Mouse (Mus musculus): ENCODE data around the gene Dbndd1. TPM values are rescaled to one million over a fixed set of nuclear protein-coding genes. Genes with fewer than 3 reads are reported as not detected.

The Dbndd1 gene
- polyA plus RNA-seq, 1 experiment from 2014 or later: 4.0 TPM

- peaks cover 4% of the 10 kb centered on the region; the same call in 1 of the 2 replicates for H3K9me3 ChIP-seq (ENCODE audit: control insufficient read depth, low read depth, low read length)
- no peak overlapping the region for H3K4me3 ChIP-seq (ENCODE audit: low read depth, low read length)
- H3K4me2 ChIP-seq (replicated peaks; ENCODE audit: low read depth, low read length): no peak overlapping the region
- H3K4me1 ChIP-seq (ENCODE audit: control insufficient read depth, insufficient read depth, low read length): no peaks in the 10 kb centered on the region
- H3K9ac ChIP-seq (replicated peaks; ENCODE audit: low read depth, low read length): no peak overlapping the region
- no peak for ATAC-seq (ENCODE audit: insufficient number of reproducible peaks, insufficient read depth, low FRiP score, low read depth)
- H3K36me3 ChIP-seq (ENCODE audit: control insufficient read depth, insufficient read depth, low read length): peaks cover 56% of the 10 kb centered on the region
- 92% methylated on average over 9 of the region's 9 CpGs for WGBS
- no peaks in the 10 kb centered on the region for H3K27me3 ChIP-seq (ENCODE audit: control insufficient read depth, insufficient read depth, low read length)
- H3K27ac ChIP-seq (ENCODE audit: low read length): no peak overlapping the region
Measured at GRCm38 (mm10) chr8:123504591-123505195, 10.6 kb downstream of the Dbndd1 start.

DNA sequence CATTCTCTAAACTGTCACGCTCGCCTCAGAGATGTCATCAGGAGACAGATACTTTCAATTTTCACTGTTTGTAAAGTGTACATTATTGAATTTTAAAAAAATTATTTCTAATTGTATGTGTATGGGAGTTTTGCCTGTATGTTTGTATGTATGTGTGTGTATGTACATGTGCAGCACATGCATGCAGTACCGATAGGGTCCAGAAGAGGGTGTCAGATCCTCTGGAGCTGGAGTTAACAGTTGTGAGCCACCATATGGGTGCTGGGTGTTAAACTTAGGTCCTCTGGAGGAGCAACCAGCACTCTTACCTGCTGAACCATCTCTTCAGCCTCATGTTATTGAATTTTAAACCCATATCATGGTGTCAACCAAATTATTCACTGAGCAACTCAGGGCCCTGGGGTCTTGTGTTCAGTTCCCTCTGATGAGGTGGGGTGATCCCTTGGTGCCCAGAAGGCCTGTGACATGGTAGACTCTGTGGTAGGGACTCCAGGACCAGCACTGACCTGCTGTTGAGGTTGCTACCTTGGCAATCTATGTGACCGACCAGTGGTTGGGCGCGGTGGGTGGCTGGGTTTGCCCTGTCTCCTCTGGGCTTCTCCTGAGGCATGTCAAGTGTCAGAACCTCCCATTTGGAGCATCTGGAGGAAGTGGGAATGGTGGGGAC is 11.3 kb downstream of the Dbndd1 start:
- no peak overlapping the region for H3K9ac ChIP-seq (replicated peaks; ENCODE audit: low read depth, low read length)
- H3K4me3 ChIP-seq (ENCODE audit: low read depth, low read length): no peak overlapping the region
- H3K4me2 ChIP-seq (replicated peaks; ENCODE audit: low read depth, low read length): no peak overlapping the region
- 99% methylated on average over 6 of the region's 6 CpGs for WGBS
- H3K27me3 ChIP-seq (ENCODE audit: control insufficient read depth, insufficient read depth, low read length): no peaks in the 10 kb centered on the region
- no peak overlapping the region for H3K27ac ChIP-seq (ENCODE audit: low read length)
- peaks cover 60% of the 10 kb centered on the region for H3K36me3 ChIP-seq (ENCODE audit: control insufficient read depth, insufficient read depth, low read length)
- ATAC-seq (ENCODE audit: insufficient number of reproducible peaks, insufficient read depth, low FRiP score, low read depth): no peak
- peaks cover 4% of the 10 kb centered on the region; the same call in 1 of the 2 replicates for H3K9me3 ChIP-seq (ENCODE audit: control insufficient read depth, low read depth, low read length)
- H3K4me1 ChIP-seq (ENCODE audit: control insufficient read depth, insufficient read depth, low read length): no peaks in the 10 kb centered on the region

DNA sequence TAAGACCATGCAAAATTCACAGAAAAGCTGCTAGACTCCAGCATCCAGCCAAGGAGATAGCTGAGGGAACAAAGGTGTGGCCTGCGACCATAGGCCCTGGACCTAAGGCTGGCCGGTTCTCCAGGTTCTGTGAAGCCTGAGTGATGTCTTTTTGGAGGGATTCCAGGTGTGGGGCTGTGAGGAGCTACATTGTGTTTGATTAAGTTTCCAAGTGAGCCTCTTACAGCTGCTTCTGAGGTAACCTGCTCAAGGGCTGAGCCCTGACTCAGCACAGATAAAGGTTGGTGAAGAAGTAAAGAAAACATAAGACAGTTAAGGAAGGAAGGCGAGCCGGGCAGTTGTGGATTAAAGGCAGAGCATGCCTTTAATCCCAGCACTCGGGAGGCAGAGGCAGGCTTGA is 13.1 kb downstream of the Dbndd1 start:
- Histone ChIP-seq H3K4me2 (replicated peaks; ENCODE audit: low read depth, low read length) (no peak overlapping the region), H3K27ac (ENCODE audit: low read length) (no peak overlapping the region), H3K27me3 (ENCODE audit: control insufficient read depth, insufficient read depth, low read length) (no peaks in the 10 kb centered on the region), H3K9me3 (ENCODE audit: control insufficient read depth, low read depth, low read length) (peaks cover 4% of the 10 kb centered on the region; the same call in 1 of the 2 replicates), H3K4me3 (ENCODE audit: low read depth, low read length) (no peak overlapping the region), H3K36me3 (ENCODE audit: control insufficient read depth, insufficient read depth, low read length) (peaks cover 72% of the 10 kb centered on the region), H3K4me1 (ENCODE audit: control insufficient read depth, insufficient read depth, low read length) (no peaks in the 10 kb centered on the region), H3K9ac (replicated peaks; ENCODE audit: low read depth, low read length) (no peak overlapping the region)
- no peak for ATAC-seq (ENCODE audit: insufficient number of reproducible peaks, insufficient read depth, low FRiP score, low read depth)
- 89% methylated on average over 5 of the region's 5 CpGs for WGBS

- Histone ChIP-seq H3K9me3 (ENCODE audit: control insufficient read depth, low read depth, low read length) (peaks cover 4% of the 10 kb centered on the region; the same call in 1 of the 2 replicates), H3K27ac (ENCODE audit: low read length) (no peak overlapping the region), H3K4me2 (replicated peaks; ENCODE audit: low read depth, low read length) (no peak overlapping the region), H3K4me1 (ENCODE audit: control insufficient read depth, insufficient read depth, low read length) (no peaks in the 10 kb centered on the region), H3K36me3 (ENCODE audit: control insufficient read depth, insufficient read depth, low read length) (peaks cover 85% of the 10 kb centered on the region), H3K4me3 (ENCODE audit: low read depth, low read length) (no peak overlapping the region), H3K9ac (replicated peaks; ENCODE audit: low read depth, low read length) (no peak overlapping the region), H3K27me3 (ENCODE audit: control insufficient read depth, insufficient read depth, low read length) (no peaks in the 10 kb centered on the region)
- WGBS: 91% methylated on average over 11 of the region's 11 CpGs
- no peak for ATAC-seq (ENCODE audit: insufficient number of reproducible peaks, insufficient read depth, low FRiP score, low read depth)
Measured at GRCm38 (mm10) chr8:123499556-123499955, 15.7 kb downstream of the Dbndd1 start.

- Histone ChIP-seq H3K4me1 (ENCODE audit: control insufficient read depth, insufficient read depth, low read length) (no peaks in the 10 kb centered on the region), H3K9ac (replicated peaks; ENCODE audit: low read depth, low read length) (no peak overlapping the region), H3K27me3 (ENCODE audit: control insufficient read depth, insufficient read depth, low read length) (no peaks in the 10 kb centered on the region), H3K27ac (ENCODE audit: low read length) (no peak overlapping the region), H3K36me3 (ENCODE audit: control insufficient read depth, insufficient read depth, low read length) (peaks cover 88% of the 10 kb centered on the region), H3K4me2 (replicated peaks; ENCODE audit: low read depth, low read length) (no peak overlapping the region), H3K4me3 (ENCODE audit: low read depth, low read length) (no peak overlapping the region), H3K9me3 (ENCODE audit: control insufficient read depth, low read depth, low read length) (peaks cover 4% of the 10 kb centered on the region; the same call in 1 of the 2 replicates)
- no peak for ATAC-seq (ENCODE audit: insufficient number of reproducible peaks, insufficient read depth, low FRiP score, low read depth)
- WGBS: 87% methylated on average over 11 of the region's 11 CpGs
Measured at GRCm38 (mm10) chr8:123498963-123499362, 16.3 kb downstream of the Dbndd1 start.

GRCm38 (mm10) chr8:123497699-123498098 is 17.6 kb downstream of the Dbndd1 start:
- Histone ChIP-seq H3K9ac (replicated peaks; ENCODE audit: low read depth, low read length) (no peak overlapping the region), H3K4me1 (ENCODE audit: control insufficient read depth, insufficient read depth, low read length) (no peaks in the 10 kb centered on the region), H3K4me3 (ENCODE audit: low read depth, low read length) (no peak overlapping the region), H3K4me2 (replicated peaks; ENCODE audit: low read depth, low read length) (no peak overlapping the region), H3K27me3 (ENCODE audit: control insufficient read depth, insufficient read depth, low read length) (no peaks in the 10 kb centered on the region), H3K36me3 (ENCODE audit: control insufficient read depth, insufficient read depth, low read length) (peaks cover 88% of the 10 kb centered on the region), H3K9me3 (ENCODE audit: control insufficient read depth, low read depth, low read length) (no peaks in the 10 kb centered on the region), H3K27ac (ENCODE audit: low read length) (no peak overlapping the region)
- 86% methylated on average over 4 of the region's 4 CpGs for WGBS
- ATAC-seq (ENCODE audit: insufficient number of reproducible peaks, insufficient read depth, low FRiP score, low read depth): no peak

- WGBS: 96% methylated on average over 9 of the region's 9 CpGs
- H3K4me3 ChIP-seq (ENCODE audit: low read depth, low read length): no peak overlapping the region
- H3K36me3 ChIP-seq (ENCODE audit: control insufficient read depth, insufficient read depth, low read length): peaks cover 85% of the 10 kb centered on the region
Measured at GRCm38 (mm10) chr8:123492898-123493297, 22.4 kb downstream of the Dbndd1 start.

GRCm38 (mm10) chr8:123491280-123492075 is 23.8 kb downstream of the Dbndd1 start:
- 94% methylated on average over 15 of the region's 15 CpGs for WGBS
- H3K9me3 ChIP-seq (ENCODE audit: control insufficient read depth, low read depth, low read length): no peaks in the 10 kb centered on the region
- ATAC-seq (ENCODE audit: insufficient number of reproducible peaks, insufficient read depth, low FRiP score, low read depth): no peak
- H3K4me1 ChIP-seq (ENCODE audit: control insufficient read depth, insufficient read depth, low read length): no peaks in the 10 kb centered on the region
- no peak overlapping the region for H3K9ac ChIP-seq (replicated peaks; ENCODE audit: low read depth, low read length)
- peaks cover 87% of the 10 kb centered on the region for H3K36me3 ChIP-seq (ENCODE audit: control insufficient read depth, insufficient read depth, low read length)
- H3K4me3 ChIP-seq (ENCODE audit: low read depth, low read length): no peak overlapping the region
- no peaks in the 10 kb centered on the region for H3K27me3 ChIP-seq (ENCODE audit: control insufficient read depth, insufficient read depth, low read length)
- no peak overlapping the region for H3K27ac ChIP-seq (ENCODE audit: low read length)
- H3K4me2 ChIP-seq (replicated peaks; ENCODE audit: low read depth, low read length): no peak overlapping the region

More at GRCm38 (mm10) chr8:123492898-123493297, 22.4 kb downstream of the Dbndd1 start:
- Histone ChIP-seq H3K4me2 (replicated peaks; ENCODE audit: low read depth, low read length) (no peak overlapping the region), H3K9me3 (ENCODE audit: control insufficient read depth, low read depth, low read length) (no peaks in the 10 kb centered on the region), H3K4me1 (ENCODE audit: control insufficient read depth, insufficient read depth, low read length) (no peaks in the 10 kb centered on the region), H3K27ac (ENCODE audit: low read length) (no peak overlapping the region), H3K27me3 (ENCODE audit: control insufficient read depth, insufficient read depth, low read length) (no peaks in the 10 kb centered on the region), H3K9ac (replicated peaks; ENCODE audit: low read depth, low read length) (no peak overlapping the region)
- no peak for ATAC-seq (ENCODE audit: insufficient number of reproducible peaks, insufficient read depth, low FRiP score, low read depth)
